Mouse (Mus musculus) gastrocnemius, adult 2 months (tissue): ENCODE results near the gene Klc4. TPM values are rescaled to one million over a fixed set of nuclear protein-coding genes. Genes with fewer than 3 reads are reported as not detected.

Experiments used
- DNase-seq: peaks from one replicate; pipeline ENCODE4 v3.0.0; 2022
- H3K27ac ChIP-seq: fragments of 200-600 bp; 2 replicates; pipeline ENCODE4 v1.8.1; 2022; ENCODE audit warnings: mild to moderate bottlenecking
- H3K4me3 ChIP-seq: fragments of 200-600 bp; 2 replicates; pipeline ENCODE4 v1.8.1; 2022; ENCODE audit warnings: mild to moderate bottlenecking, moderate library complexity
- CTCF ChIP-seq: fragments of 200-600 bp; IDR thresholded peaks from 2 replicates; pipeline ENCODE4 v1.8.1; 2022; ENCODE audit warnings: antibody characterized with exemption, mild to moderate bottlenecking, moderate library complexity
- intact Hi-C: fragments of 180-260 bp; cut with DNase I; formaldehyde crosslinking; loops from one replicate; pipeline ENCODE4 v1.15.1; 2025
- total RNA-seq, 2 experiments: library from RNA; stranded (reverse); gene quantifications; 2 replicates each; pipeline ENCODE4 v1.2.3; 2021

Gene Klc4
- total RNA-seq, 2 experiments from 2014 or later = 10.9 to 13.1 TPM

- no peak for TF ChIP-seq CTCF
- intact Hi-C loops = no loop called here
- peak; percentile 86 for DNase-seq
Observed at GRCm38 (mm10) chr17:46678416-46678815, 32.6 kb upstream of the Klc4 start, which contains the start of gene Mea1. Gene Mea1, plus strand, starts transcription at chr17:46678793.

GRCm38 (mm10) chr17:46674530-46675283 lies 28.9 kb upstream of the Klc4 start:
- Histone ChIP-seq H3K27ac (peak overlapping the region; percentile 94), H3K4me3 (peak overlapping the region; percentile 78)
- peak; percentile 15 for DNase-seq
- intact Hi-C loops = no loop called here
- no peak for TF ChIP-seq CTCF

More at GRCm38 (mm10) chr17:46678416-46678815, 32.6 kb upstream of the Klc4 start, which contains the start of gene Mea1:
- peak within 1 kb of the TSS; percentile 77 for H3K4me3 ChIP-seq
- peak within 1 kb of the TSS; percentile 96 for H3K27ac ChIP-seq

DNA sequence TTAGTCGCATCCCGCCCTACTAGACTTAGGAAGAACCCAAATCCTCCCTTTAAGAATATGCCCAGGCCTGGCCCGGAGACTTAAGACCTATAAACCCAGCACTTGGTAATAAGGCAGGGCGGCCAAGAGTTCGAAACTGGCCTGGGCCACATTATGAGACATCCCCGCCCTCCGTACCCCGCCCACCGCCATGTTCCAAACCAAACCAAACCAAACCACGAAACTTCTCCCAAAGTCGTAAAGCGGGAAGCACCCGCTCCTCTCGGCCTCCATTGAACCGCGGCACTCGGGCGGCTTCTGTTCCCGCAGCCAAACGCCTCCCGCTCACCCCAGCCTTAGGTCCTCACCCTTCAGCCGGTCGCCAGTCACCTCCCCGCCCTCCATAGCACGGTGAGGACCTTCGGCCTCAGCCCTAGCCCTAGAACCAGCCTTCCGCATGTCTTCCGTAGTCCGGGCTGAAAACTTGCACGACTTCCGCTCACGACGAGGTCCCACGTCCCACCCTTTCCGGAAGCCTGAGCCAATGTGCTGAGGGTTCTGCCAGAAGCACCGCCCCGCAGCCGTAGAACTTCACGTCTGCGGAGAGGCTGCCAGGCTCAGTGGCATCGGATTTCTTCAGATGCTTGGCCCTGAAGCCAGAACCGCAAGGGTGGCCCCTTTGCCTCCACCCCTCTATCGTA lies 28.2 kb upstream of the Klc4 start, which contains the start of gene Rrp36:
Rrp36 (minus strand) TSS at position 503 of the 680 bp plus-strand sequence.
- intact Hi-C loops = no loop called here
- DNase-seq = peak; percentile 97
- no peak for TF ChIP-seq CTCF
- Histone ChIP-seq H3K27ac (peak within 1 kb of the TSS; percentile 94), H3K4me3 (peak within 1 kb of the TSS; percentile 78)

GRCm38 (mm10) chr17:46669911-46670310 lies 24.1 kb upstream of the Klc4 start:
- no peak for TF ChIP-seq CTCF
- DNase-seq = no peak

GRCm38 (mm10) chr17:46667712-46668111 lies 21.9 kb upstream of the Klc4 start:
- no peak for TF ChIP-seq CTCF
- DNase-seq = peak; percentile 40
- 0 out of 2 replicates have a peak overlapping the region, but pooled peaks have one; percentile 2 for H3K4me3 ChIP-seq
- intact Hi-C loops = no loop called here
- peak overlapping the region; percentile 40 for H3K27ac ChIP-seq

More at GRCm38 (mm10) chr17:46669911-46670310, 24.1 kb upstream of the Klc4 start:
- intact Hi-C loops = no loop called here
- Histone ChIP-seq H3K4me3 (no peak overlapping the region), H3K27ac (no peak overlapping the region)

GRCm38 (mm10) chr17:46662730-46663129 lies 16.9 kb upstream of the Klc4 start:
- intact Hi-C loops = no loop called here
- DNase-seq = peak; percentile 80
- H3K27ac ChIP-seq = peak overlapping the region; percentile 78

DNA sequence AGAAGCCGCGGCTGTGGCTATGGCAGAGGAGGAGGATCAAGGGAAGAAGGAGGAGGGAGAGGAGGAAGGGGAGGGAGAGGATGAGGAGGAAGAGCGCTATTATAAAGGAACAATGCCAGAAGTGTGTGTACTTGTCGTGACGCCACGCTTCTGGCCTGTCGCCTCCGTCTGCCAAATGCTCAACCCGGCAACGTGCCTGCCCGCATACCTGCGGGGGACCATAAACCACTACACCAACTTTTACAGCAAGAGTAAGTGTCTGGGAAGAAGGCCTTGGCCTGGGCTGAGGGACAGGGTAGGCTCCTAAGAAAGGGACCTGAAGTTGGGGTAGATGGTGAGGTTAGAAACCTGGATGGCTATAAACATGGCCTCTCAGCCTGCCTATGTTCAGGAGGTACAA lies 16.2 kb upstream of the Klc4 start:
- Histone ChIP-seq H3K27ac (peak overlapping the region; percentile 78), H3K4me3 (no peak overlapping the region)
- no peak for TF ChIP-seq CTCF
- intact Hi-C loops = no loop called here
- DNase-seq = no peak

More at GRCm38 (mm10) chr17:46662730-46663129, 16.9 kb upstream of the Klc4 start:
- TF ChIP-seq CTCF = no peak
- H3K4me3 ChIP-seq = no peak overlapping the region

- DNase-seq = no peak
- H3K27ac ChIP-seq = no peak overlapping the region; the same call in 1 of the 2 replicates
- H3K4me3 ChIP-seq = no peak overlapping the region
- no peak for TF ChIP-seq CTCF
- intact Hi-C loops = no loop called here
Observed at GRCm38 (mm10) chr17:46661351-46661750, 15.5 kb upstream of the Klc4 start.

GRCm38 (mm10) chr17:46656054-46656453 lies 10.2 kb upstream of the Klc4 start:
- intact Hi-C loops = no loop called here

GRCm38 (mm10) chr17:46651755-46652547 lies 6.1 kb upstream of the Klc4 start:
- no peak for DNase-seq
- peak overlapping the region; percentile 95 for H3K4me3 ChIP-seq
- no peak for TF ChIP-seq CTCF
- H3K27ac ChIP-seq = peak overlapping the region; percentile 91; the same call in 1 of the 2 replicates
- intact Hi-C loops = no loop called here

More at GRCm38 (mm10) chr17:46656054-46656453, 10.2 kb upstream of the Klc4 start:
- Histone ChIP-seq H3K4me3 (peak overlapping the region; percentile 28), H3K27ac (peak overlapping the region; percentile 48; the same call in 1 of the 2 replicates)
- no peak for TF ChIP-seq CTCF
- no peak for DNase-seq

DNA sequence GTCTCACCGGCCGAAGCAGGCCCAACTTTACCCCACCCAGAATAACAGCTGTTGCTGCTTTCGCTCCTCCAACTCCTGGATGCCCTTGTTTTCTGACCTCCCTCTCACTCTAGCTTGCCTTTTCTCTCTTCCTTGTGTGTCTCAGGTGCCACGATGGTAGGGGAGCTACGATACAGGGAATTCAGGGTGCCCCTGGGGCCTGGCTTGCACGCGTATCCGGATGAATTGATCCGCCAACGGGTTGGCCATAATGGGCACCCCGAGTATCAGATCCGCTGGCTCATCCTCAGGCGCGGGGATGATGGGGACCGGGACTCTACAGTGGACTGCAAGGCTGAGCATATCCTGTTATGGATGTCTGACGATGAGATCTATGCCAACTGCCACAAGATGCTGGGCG lies 5.5 kb upstream of the Klc4 start:
- peak overlapping the region; percentile 95 for H3K4me3 ChIP-seq
- peak overlapping the region; percentile 91 for H3K27ac ChIP-seq
- DNase-seq = no peak
- TF ChIP-seq CTCF = no peak
- intact Hi-C loops = no loop called here
